Mouse (Mus musculus) ES-E14 (cell line): ENCODE results near the gene Dcaf15. TPM values are rescaled to one million over a fixed set of nuclear protein-coding genes. Genes with fewer than 3 reads are reported as not detected.

Experiments
- DNase-seq: peaks from one replicate; pipeline ENCODE4 v3.0.0-alpha.2; 2013; ENCODE audit warnings: low read depth, low spot score
- H3K27ac ChIP-seq: 2 replicates; pipeline ENCODE4 v1.5.1; 2012; ENCODE audit warnings: low read depth, mild to moderate bottlenecking, low read length, moderate library complexity, mixed read lengths; ENCODE audit not compliant: poor library complexity, insufficient read depth, severe bottlenecking
- H3K36me3 ChIP-seq: 2 replicates; pipeline ENCODE4 v1.6.1; 2012; ENCODE audit warnings: mild to moderate bottlenecking, low read length, moderate library complexity, mixed read lengths; ENCODE audit not compliant: control insufficient read depth, poor library complexity, insufficient read depth, severe bottlenecking
- H3K4me1 ChIP-seq, 2 experiments: fragments of 150-350 bp in 1 of 2; sonication (generic) in 1 of 2; 2 replicates each; pipeline ENCODE4 v1.6.1; 2012; ENCODE audit warnings: low read length in 2 of 2, mild to moderate bottlenecking in 1 of 2, mixed read lengths in 1 of 2; ENCODE audit not compliant: control insufficient read depth in 2 of 2, insufficient read depth in 2 of 2, poor library complexity in 1 of 2
- H3K4me3 ChIP-seq, 2 experiments: fragments of 150-350 bp in 1 of 2; sonication (generic) in 1 of 2; 2 replicates each; pipeline ENCODE4 v1.5.1; 2012; ENCODE audit warnings: low read length in 2 of 2, low read depth in 1 of 2, mild to moderate bottlenecking in 1 of 2, mixed read lengths in 1 of 2; ENCODE audit not compliant: insufficient read depth in 1 of 2, poor library complexity in 1 of 2, severe bottlenecking in 1 of 2
- H3K9ac ChIP-seq: 2 replicates; pipeline ENCODE4 v1.6.1; 2012; ENCODE audit warnings: low read depth, mild to moderate bottlenecking, low read length, mixed read lengths; ENCODE audit not compliant: poor library complexity, insufficient read depth, severe bottlenecking
- H3K9me3 ChIP-seq: fragments of 150-350 bp; sonication (generic); 2 replicates; pipeline ENCODE4 v1.6.1; 2012; ENCODE audit warnings: low read depth, mild to moderate bottlenecking, low read length; ENCODE audit not compliant: control insufficient read depth, insufficient read depth
- CHD2 ChIP-seq: IDR thresholded peaks from 2 replicates; pipeline ENCODE4 v1.6.1; 2014; ENCODE audit warnings: mild to moderate bottlenecking, low read depth, low read length, inconsistent platforms
- HCFC1 ChIP-seq: IDR thresholded peaks from 2 replicates; pipeline ENCODE4 v1.6.1; 2012; ENCODE audit warnings: low read length, inconsistent platforms, borderline replicate concordance; ENCODE audit not compliant: insufficient read depth
- MAFK ChIP-seq: IDR thresholded peaks from 2 replicates; pipeline ENCODE4 v1.6.1; 2014; ENCODE audit warnings: mild to moderate bottlenecking, low read depth, low read length, inconsistent platforms; ENCODE audit not compliant: insufficient read depth
- ZC3H11A ChIP-seq: IDR thresholded peaks from 2 replicates; pipeline ENCODE4 v1.6.1; 2012; ENCODE audit warnings: low read depth, mild to moderate bottlenecking, inconsistent platforms, low read length, borderline replicate concordance
- ZNF384 ChIP-seq: IDR thresholded peaks from 2 replicates; pipeline ENCODE4 v1.6.1; 2012; ENCODE audit warnings: low read depth, low read length, inconsistent platforms
- in situ Hi-C, 2 experiments: fragments of 600-800 bp; cut with MboI; formaldehyde crosslinking; loops; one replicate each; pipeline ENCODE4 v1.15.1; 2025; ENCODE audit warnings: low sequenced_read_pairs in 2 of 2, inconsistent platforms in 1 of 2; ENCODE audit not compliant: unreplicated experiment in 2 of 2
- total RNA-seq: library from RNA; depleted of rRNA; stranded (reverse); fragments of 300-350 nt; gene quantifications from 2 replicates; pipeline ENCODE4 v1.2.3, GENCODE M21; 2012; rRNA removed

The Dcaf15 gene
- total RNA-seq, 1 experiment = 53.5 TPM

- Histone ChIP-seq H3K9me3 (no peaks in the 10 kb centered on the region), H3K4me3 (peak overlapping the region; percentile 12 to 52; a peak in 3 of 4 replicates), H3K27ac (peak overlapping the region; percentile 69; the same call in 1 of the 2 replicates), H3K9ac (0 out of 2 replicates have a peak overlapping the region, but pooled peaks have one; percentile 16), H3K36me3 (no peaks in the 10 kb centered on the region), H3K4me1 (no peaks in the 10 kb centered on the region)
- DNase-seq = no peak
- in situ Hi-C loops = no loop called here
- TF ChIP-seq ZNF384 = no peak
- no peak for TF ChIP-seq CHD2
- TF ChIP-seq ZC3H11A = no peak
- TF ChIP-seq MAFK = no peak
- no peak for TF ChIP-seq HCFC1
Observed at GRCm38 (mm10) chr8:84057827-84058226, 46.7 kb downstream of the Dcaf15 start.

GRCm38 (mm10) chr8:84053229-84053628 lies 51.3 kb downstream of the Dcaf15 start:
- Histone ChIP-seq H3K4me1 (no peaks in the 10 kb centered on the region), H3K4me3 (no peak overlapping the region), H3K9ac (no peak overlapping the region), H3K27ac (no peak overlapping the region), H3K9me3 (no peaks in the 10 kb centered on the region), H3K36me3 (no peaks in the 10 kb centered on the region)
- in situ Hi-C loops = no loop called here
- DNase-seq = no peak
- TF ChIP-seq ZC3H11A = peak; percentile 20; the same call in 1 of the 2 replicates
- no peak for TF ChIP-seq HCFC1
- no peak for TF ChIP-seq MAFK

GRCm38 (mm10) chr8:84052746-84053145 lies 51.8 kb downstream of the Dcaf15 start:
- no peak for TF ChIP-seq ZNF384
- no peak for TF ChIP-seq ZC3H11A
- no peak for TF ChIP-seq HCFC1
- no peak for TF ChIP-seq MAFK
- no peak for TF ChIP-seq CHD2
- no peak overlapping the region for H3K9ac ChIP-seq
- no peaks in the 10 kb centered on the region for H3K9me3 ChIP-seq
- H3K36me3 ChIP-seq = no peaks in the 10 kb centered on the region
- in situ Hi-C loops = no loop called here
- DNase-seq = no peak
- no peak overlapping the region for H3K27ac ChIP-seq
- no peak overlapping the region for H3K4me3 ChIP-seq
- H3K4me1 ChIP-seq = no peaks in the 10 kb centered on the region

GRCm38 (mm10) chr8:84048171-84048570 lies 56.4 kb downstream of the Dcaf15 start:
- H3K27ac ChIP-seq = no peak overlapping the region
- H3K9ac ChIP-seq = no peak overlapping the region
- H3K4me1 ChIP-seq = peaks cover 6 to 11% of the 10 kb centered on the region in 2 experiments
- H3K36me3 ChIP-seq = no peaks in the 10 kb centered on the region
- no peak for TF ChIP-seq ZC3H11A
- TF ChIP-seq CHD2 = no peak
- no peak for TF ChIP-seq ZNF384
- DNase-seq = no peak
- no peak overlapping the region for H3K4me3 ChIP-seq
- no peaks in the 10 kb centered on the region for H3K9me3 ChIP-seq
- in situ Hi-C loops = no loop called here

Other genes with a start within 250 kb of the Dcaf15 start
- 119 and 213 TPM in 2 replicates for gene Adgrl1, start 204.7 kb downstream of the Dcaf15 start, total RNA-seq
- 1.8 and 3.1 TPM in 2 replicates for gene Gm10644, start 149.6 kb downstream of the Dcaf15 start, total RNA-seq
- gene Asf1b, start 149.3 kb downstream of the Dcaf15 start, total RNA-seq = 30.3 and 43.3 TPM in 2 replicates
- 19.4 and 31.4 TPM in 2 replicates for gene Prkaca, start 131.8 kb downstream of the Dcaf15 start, total RNA-seq
- 125 and 191 TPM in 2 replicates for gene Samd1, start 107.1 kb downstream of the Dcaf15 start, total RNA-seq
- gene 1700067K01Rik, start 103.3 kb downstream of the Dcaf15 start, total RNA-seq = 1.2 and 1.8 TPM in 2 replicates
- 4.6 and 9.1 TPM in 2 replicates for gene 2210011C24Rik, start 92.6 kb downstream of the Dcaf15 start, total RNA-seq
- 25.5 and 29.0 TPM in 2 replicates for gene Palm3, start 83.3 kb downstream of the Dcaf15 start, total RNA-seq
- gene Il27ra, start 62.2 kb downstream of the Dcaf15 start, total RNA-seq = 0.89 and 3.6 TPM in 2 replicates
- 7.3 and 26.6 TPM in 2 replicates for gene Rln3, start 59.8 kb downstream of the Dcaf15 start, total RNA-seq
- 1.5 and 1.7 TPM in 2 replicates for gene Gm10643, start 39.6 kb downstream of the Dcaf15 start, total RNA-seq
- 16.2 and 22.3 TPM in 2 replicates for gene Rfx1, start 37.9 kb downstream of the Dcaf15 start, total RNA-seq
- gene Podnl1, start 21.2 kb upstream of the Dcaf15 start, total RNA-seq = 1.5 and 2.0 TPM in 2 replicates
- 17.7 and 18.9 TPM in 2 replicates for gene Cc2d1a, start 43.2 kb upstream of the Dcaf15 start, total RNA-seq
- 4.9 TPM in 2 replicates for gene 4930432K21Rik, start 43.3 kb upstream of the Dcaf15 start, total RNA-seq
- 7.0 and 9.9 TPM in 2 replicates for gene Nanos3, start 80.4 kb upstream of the Dcaf15 start, total RNA-seq
- 22.1 and 24.6 TPM in 2 replicates for gene Zswim4, start 132.3 kb upstream of the Dcaf15 start, total RNA-seq
- 148 and 181 TPM in 2 replicates for gene D8Ertd738e, start 145.0 kb upstream of the Dcaf15 start, total RNA-seq
- 32.7 and 55.6 TPM in 2 replicates for gene Mri1, start 152.6 kb upstream of the Dcaf15 start, total RNA-seq
- gene Ccdc130, start 165.6 kb upstream of the Dcaf15 start, total RNA-seq = 12.5 and 14.9 TPM in 2 replicates